Mouse (Mus musculus) heart, postnatal 10 days (tissue): ENCODE results near the gene Gm10031. TPM values are rescaled to one million over a fixed set of nuclear protein-coding genes. Genes with fewer than 3 reads are reported as not detected.

Experiments
- DNase-seq, 2 experiments: peaks; one replicate each; pipeline ENCODE4 v3.0.0; 2021
- intact Hi-C: fragments of 180-260 bp; cut with DNase I; formaldehyde crosslinking; loops from one replicate; pipeline ENCODE4 v1.15.1; 2025
- total RNA-seq, 2 experiments: library from RNA; stranded (reverse); gene quantifications; 2 replicates each; pipeline ENCODE4 v1.2.3; 2021

The Gm10031 gene
- total RNA-seq, 2 experiments from 2014 or later = 43.1 to 45.6 TPM

DNA sequence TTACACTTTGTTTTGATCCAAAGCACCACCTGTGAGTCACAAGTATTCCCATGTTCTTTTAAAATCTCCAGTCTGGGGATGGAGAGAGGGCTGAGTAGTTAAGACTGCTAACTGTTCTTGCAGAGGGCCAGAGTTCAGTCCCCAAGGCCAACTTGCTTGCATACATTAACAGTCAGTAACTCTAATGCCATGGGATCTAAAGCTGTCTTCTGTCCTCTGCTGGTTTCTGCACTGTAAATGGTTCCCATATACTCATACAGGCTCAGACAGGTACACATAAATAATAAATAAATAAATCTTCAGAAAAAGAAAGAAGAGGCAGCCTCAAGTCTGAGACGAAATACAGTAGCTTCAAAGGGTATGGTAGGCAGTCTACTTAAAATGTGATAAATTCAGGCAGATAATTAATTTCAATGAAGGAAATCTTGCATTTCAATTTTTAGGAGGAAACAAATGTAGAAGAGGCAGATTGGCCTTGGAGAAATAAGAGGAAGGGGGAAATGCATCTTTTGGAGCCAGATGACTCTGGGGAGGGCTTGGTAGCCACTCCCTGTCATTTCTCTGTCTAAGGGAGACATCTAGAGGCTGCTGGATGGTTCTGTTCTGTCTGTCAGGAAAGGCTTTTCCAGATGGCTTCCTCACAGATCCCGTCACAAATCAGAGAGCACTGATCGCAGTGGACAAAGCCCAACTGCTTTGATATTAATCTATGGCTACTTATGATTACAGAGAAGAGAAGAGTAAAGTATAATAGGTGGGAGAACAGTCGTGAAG, 16.2 kb downstream of the Gm10031 start:
- DNase-seq = peak; percentile 32 to 33

DNA sequence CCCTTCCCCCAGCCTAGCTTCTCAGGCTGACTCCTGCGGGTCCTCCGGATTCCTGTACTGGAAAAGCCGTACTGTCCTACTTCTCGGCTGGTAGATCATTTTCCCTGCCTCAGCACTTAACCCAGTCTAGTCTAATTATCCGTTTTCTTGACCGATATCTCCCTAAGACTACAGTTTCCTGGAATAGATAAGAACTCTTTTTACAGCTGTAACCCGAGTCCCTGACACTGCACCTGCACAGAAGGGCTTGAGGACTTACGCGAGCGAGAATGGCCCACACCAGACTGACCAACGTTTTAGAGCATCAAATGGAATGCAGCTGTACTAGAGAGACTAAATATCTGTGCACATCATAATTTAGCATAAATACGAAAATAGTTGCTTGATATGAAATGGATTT, 20.2 kb downstream of the Gm10031 start:
- DNase-seq = no peak
- intact Hi-C loops = no loop called here

More for the DNA sequence above, 16.2 kb downstream of the Gm10031 start:
- intact Hi-C loops = loop anchor here (1.0 to 2.0 kb wide), 4 partner anchors 93 to 455 kb away; no protein-coding TSS in a partner anchor

DNA sequence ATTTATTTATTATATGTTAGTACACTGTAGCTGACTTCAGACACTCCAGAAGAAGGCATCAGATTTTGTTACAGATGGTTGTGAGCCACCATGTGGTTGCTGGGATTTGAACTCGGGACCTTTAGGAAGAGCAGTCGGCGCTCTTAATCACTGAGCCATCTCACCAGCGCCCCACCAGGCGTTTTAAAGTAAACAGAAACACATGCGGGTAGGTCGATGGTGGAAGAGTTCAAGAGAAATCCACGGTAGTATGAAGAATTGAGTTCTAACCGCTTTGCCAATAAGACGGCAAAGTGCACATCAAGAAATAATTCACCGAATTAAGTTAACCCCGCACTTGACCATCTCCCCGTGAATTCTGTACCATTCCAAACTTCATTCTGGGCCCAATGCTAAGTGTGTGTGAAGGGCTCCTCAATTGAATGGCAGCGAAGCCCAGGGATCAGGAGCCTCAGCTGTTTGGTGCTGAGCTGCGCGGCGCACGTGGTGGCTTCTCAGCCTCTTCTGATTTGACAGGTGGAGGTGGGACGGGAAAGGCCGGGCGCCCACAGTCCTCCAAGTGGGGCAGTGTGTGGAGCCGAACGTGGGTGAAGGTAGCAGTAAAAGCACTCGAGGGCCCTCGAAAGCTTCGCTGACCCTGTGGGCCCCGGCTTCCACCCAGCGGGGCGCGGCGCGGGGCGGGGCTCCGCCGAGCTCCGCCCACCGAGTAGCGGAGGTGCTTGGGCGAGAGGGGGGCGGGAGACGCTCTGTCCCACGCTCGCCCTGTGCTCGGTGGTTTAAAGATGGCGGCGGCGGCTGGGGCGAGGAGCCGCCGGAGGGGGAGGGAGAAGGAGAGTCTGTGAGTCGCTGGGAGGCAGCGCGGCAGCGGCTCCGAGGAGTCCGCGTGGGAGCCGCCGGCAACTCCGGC, 34.5 kb downstream of the Gm10031 start, which contains the start of gene Abl2:
Gene Abl2, plus strand, starts transcription at position 763 of the 907 bp plus-strand sequence.
- intact Hi-C loops = loop anchor here (5.0 kb wide), 1 partner anchor 59 kb away; no protein-coding TSS in a partner anchor
- peak; percentile 91 to 92 for DNase-seq

DNA sequence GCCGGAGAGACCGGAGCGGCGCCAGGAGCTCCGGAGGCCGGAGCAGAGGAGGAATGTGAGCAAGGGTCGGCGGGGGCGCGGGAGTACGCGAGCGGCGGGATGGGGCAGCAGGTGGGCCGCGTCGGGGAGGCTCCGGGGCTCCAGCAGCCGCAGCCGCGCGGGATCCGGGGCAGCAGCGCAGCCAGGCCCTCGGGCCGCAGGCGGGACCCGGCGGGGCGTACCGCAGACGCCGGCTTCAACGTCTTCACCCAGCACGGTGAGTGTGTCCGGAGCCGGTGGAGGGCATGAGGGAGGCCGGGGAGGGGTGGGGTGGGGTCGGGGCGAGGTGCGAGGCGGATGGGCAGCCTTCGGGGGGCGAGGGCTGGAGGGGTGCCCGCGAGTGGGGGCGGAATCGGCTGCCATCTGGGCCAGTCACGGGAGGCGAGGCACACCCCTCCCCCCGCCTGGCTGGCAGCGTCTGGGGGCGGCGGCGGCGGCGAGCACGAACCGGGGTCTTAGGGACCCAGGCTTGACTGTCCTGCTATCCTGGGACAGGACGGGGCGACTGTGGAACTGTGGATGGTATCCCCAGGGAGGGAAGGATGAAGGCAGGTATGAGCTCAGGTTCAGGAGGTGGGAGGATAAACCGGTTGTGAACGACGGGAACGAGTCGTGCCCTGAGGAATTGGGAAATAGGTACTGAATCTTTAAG, 35.3 kb downstream of the Gm10031 start:
- intact Hi-C loops = loop anchor here (5.0 kb wide), 1 partner anchor 58 kb away; no protein-coding TSS in a partner anchor
- peak; percentile 55 for DNase-seq

DNA sequence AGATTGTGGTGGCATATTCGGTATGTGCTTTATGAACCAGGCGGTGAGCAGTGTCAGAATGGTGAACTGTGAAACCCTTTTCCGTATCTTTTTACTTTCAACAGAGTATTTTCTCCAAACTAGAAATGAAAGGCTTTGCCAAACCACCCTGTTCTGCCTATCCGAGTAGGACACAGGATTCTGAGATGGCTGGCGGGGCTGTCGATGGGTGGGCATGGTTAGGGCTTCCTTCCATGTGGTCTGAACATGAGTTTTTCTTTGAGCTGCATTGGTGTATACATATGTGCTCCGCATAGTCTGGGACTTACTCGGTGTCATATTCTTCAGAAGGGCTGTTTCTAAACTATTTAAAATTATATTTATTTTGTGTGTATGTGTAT, 35.8 kb downstream of the Gm10031 start:
- intact Hi-C loops = loop anchor here (5.0 kb wide), 1 partner anchor 58 kb away; no protein-coding TSS in a partner anchor
- no peak for DNase-seq

DNA sequence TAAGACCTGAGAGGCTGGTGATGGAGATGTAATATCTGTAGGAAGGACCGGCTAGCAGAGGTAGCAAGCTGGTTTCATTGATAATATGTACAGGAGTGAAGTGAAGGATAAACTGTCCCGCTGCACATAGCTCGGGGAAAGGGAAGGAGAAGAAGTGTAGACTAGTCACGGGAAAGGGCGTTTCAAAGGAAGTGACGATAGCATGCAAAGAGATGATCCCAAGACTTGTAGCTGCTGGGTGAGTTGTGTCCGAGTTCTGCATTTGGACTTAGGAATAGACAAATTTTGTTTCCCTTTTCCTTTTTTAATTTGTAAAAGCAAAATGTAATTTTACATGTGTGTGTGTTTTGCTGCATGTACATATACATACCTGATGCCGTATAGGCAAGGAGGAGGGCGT, 36.7 kb downstream of the Gm10031 start:
- intact Hi-C loops = no loop called here
- DNase-seq = no peak

DNA sequence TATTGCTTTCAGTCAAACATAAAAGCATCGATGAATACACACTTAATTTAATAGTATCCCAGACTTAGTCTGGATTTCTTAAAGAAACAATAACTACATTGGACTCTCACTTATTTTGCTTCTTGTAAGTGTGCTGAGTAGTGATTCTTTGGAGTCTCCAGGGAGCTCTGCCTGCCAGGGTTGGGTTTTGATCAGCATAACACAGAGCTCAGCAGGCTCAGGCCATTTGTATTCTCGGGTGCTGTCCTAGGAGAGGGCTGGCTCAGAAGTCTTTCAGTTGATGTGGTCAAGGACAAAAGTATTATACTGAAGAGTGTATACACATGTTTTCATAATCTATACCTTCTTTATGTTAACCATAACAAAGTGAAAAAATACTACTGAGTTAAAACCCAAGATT, 41.5 kb downstream of the Gm10031 start:
- intact Hi-C loops = no loop called here
- DNase-seq = no peak

DNA sequence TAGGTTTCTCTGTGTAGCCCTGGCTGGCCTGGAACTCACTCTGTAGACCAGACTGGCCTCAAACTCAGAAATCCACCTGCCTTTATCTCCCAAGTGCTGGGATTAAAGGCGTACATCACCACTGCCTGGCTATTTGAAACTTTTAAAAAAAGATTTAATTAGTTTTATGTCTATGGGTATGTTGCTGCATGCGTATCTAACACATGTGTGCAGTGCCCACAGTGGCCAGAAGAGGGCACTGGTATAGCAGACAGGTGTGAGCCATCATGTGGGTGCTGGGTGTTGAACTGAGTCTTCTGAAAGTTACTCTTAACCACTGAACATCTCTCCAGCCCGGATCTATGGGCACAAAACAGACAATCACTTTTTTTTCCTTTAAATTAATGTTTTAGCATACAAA, 42.3 kb downstream of the Gm10031 start:
- intact Hi-C loops = no loop called here
- peak in 1 of 2 experiments; percentile 40 for DNase-seq

DNA sequence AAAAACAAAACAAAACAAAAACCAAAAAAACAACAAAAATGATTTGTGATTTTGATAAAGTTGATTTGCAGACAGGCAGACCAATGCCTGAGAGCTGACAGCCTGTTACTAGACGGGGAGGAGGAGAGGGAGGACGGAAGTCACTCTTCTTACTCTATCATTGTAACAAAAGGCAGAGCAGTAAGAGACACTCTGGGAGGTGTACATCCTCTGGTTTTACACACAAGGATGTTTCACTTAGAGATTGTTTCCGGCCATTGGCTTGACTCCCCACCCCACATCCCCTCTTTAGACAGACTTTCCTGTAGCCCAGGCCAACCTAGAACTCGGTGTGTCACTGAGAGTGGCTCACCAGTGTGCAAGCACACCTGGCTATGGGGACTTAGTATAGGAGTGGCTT, 45.8 kb downstream of the Gm10031 start:
- DNase-seq = no peak
- intact Hi-C loops = no loop called here

DNA sequence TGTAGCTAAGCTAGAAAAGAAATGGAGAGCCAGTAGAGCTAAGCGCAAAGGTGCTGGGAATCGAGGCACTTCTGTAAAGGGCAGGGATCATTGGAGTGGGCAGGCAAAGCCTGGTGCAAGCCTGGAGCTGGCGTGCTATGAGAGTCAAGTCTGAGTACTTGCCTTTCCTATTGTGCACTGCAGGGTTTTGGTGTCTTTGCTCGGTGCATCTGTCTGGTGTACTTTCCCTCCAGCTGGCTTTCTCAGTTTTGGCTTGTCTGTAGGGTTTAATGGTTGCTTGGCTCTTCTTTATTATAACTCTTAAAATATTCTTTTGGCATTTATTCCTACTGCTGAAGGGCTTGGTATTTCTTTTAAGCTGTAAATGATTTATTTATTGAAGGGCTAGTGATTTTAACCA, 49.1 kb downstream of the Gm10031 start:
- DNase-seq = no peak
- intact Hi-C loops = no loop called here

Other genes starting within 250 kb of the Gm10031 start
- under 1 TPM; 0.22 to 0.50 TPM for gene Tdrd5, start 220.3 kb upstream of the Gm10031 start, total RNA-seq
- under 1 TPM in 1 of 2 experiments, not detected in 1; 0.19 TPM for gene Nphs2, start 213.3 kb upstream of the Gm10031 start, total RNA-seq
- 100 to 1,000 TPM; 508 to 514 TPM for gene Gm2000, start 158.0 kb upstream of the Gm10031 start, total RNA-seq
- under 1 TPM in 1 of 2 experiments, not detected in 1; 0.12 TPM for gene Axdnd1, start 102.9 kb upstream of the Gm10031 start, total RNA-seq
- 10 to 100 TPM; 22.2 to 29.6 TPM for gene Soat1, start 49.7 kb upstream of the Gm10031 start, total RNA-seq
- gene Abl2, start 34.8 kb downstream of the Gm10031 start, total RNA-seq = 10 to 100 TPM; 24.2 to 25.3 TPM
- 10 to 100 TPM; 11.2 to 14.3 TPM for gene Tor3a, start 150.3 kb downstream of the Gm10031 start, total RNA-seq
- gene Fam20b, start 195.1 kb downstream of the Gm10031 start, total RNA-seq = 10 to 100 TPM; 45.0 to 47.7 TPM